Mouse (Mus musculus): ENCODE results near the gene Mrps35.

DNA sequence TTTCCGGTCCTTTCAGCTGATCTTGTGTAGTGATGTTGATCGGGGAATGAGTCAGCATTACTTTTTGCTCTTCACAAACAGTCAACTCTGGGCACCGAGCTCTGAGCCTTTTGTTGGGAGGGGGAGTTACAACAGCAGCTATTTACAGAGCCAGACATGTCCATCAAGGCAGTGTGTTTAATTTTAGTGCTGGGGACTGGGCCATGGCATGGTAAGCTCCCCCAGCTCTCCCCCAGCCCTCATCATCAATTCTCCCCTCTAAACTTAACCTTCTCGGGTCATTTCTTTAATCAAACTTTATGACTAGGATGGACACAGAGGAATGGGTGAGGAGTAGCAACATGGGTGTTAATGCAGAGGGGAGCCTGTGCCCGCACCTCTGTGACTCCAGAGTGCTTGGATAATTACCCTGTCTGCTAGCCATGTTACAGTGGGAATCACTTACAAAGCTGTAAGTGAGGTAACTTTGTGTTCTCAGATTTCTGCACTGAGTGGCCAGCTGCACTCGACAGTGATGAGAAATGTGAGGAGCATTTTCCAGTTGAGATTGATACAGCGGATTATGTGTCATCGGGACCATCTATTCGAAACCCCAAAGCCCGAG, 12.9 kb downstream of the Mrps35 start:
- TF ChIP-seq POLR2A (IDR thresholded peaks at IDR 0.05; ENCODE audit: low read depth, low read length) (no peak), CTCF (IDR thresholded peaks at IDR 0.05; ENCODE audit: borderline replicate concordance, insufficient read depth, low read length) (no peak)

Measured in embryonic fibroblast, embryonic 13.5 days (primary cell).